Mouse (Mus musculus): Measurements from ENCODE around the gene S100a3. TPM values are rescaled to one million over a fixed set of nuclear protein-coding genes. Genes with fewer than 3 reads are reported as not detected.

The S100a3 gene
- polyA plus RNA-seq, 1 experiment from 2014 or later: 1.9 TPM

- Histone ChIP-seq H3K9ac (no peak overlapping the region), H3K4me2 (no peak overlapping the region), H3K4me3 (no peak overlapping the region), H3K9me3 (no peaks in the 10 kb centered on the region), H3K36me3 (no peaks in the 10 kb centered on the region), H3K27ac (replicated peaks) (no peak overlapping the region), H3K4me1 (replicated peaks) (no peaks in the 10 kb centered on the region), H3K27me3 (no peaks in the 10 kb centered on the region; the same call in 1 of the 2 replicates)
- ATAC-seq (ENCODE audit: low read depth): no peak
- WGBS: 79% methylated on average over 7 of the region's 7 CpGs
Measured at GRCm38 (mm10) chr3:90527291-90527873, 33.0 kb upstream of the S100a3 start.

GRCm38 (mm10) chr3:90531713-90532112 is 28.7 kb upstream of the S100a3 start:
- Histone ChIP-seq H3K27ac (replicated peaks) (no peak overlapping the region), H3K4me3 (no peak overlapping the region), H3K4me2 (no peak overlapping the region), H3K9ac (no peak overlapping the region), H3K27me3 (no peaks in the 10 kb centered on the region; the same call in 1 of the 2 replicates), H3K4me1 (replicated peaks) (no peaks in the 10 kb centered on the region), H3K36me3 (no peaks in the 10 kb centered on the region), H3K9me3 (no peaks in the 10 kb centered on the region)
- 78% methylated on average over 5 of the region's 5 CpGs for WGBS
- no peak for ATAC-seq (ENCODE audit: low read depth)

- H3K9ac ChIP-seq: no peak overlapping the region
- H3K9me3 ChIP-seq: no peaks in the 10 kb centered on the region
- no peaks in the 10 kb centered on the region for H3K36me3 ChIP-seq
- no peaks in the 10 kb centered on the region for H3K27me3 ChIP-seq
- H3K27ac ChIP-seq (replicated peaks): no peak overlapping the region
- no peak for ATAC-seq (ENCODE audit: low read depth)
- no peaks in the 10 kb centered on the region for H3K4me1 ChIP-seq (replicated peaks)
- no peak overlapping the region for H3K4me2 ChIP-seq
- 76% methylated on average over 1 of the region's 1 CpGs for WGBS
- H3K4me3 ChIP-seq: no peak overlapping the region
Measured at GRCm38 (mm10) chr3:90535446-90535845, 24.9 kb upstream of the S100a3 start.

- no peaks in the 10 kb centered on the region; the same call in 1 of the 2 replicates for H3K4me1 ChIP-seq (replicated peaks)
- no peaks in the 10 kb centered on the region for H3K36me3 ChIP-seq
- no peaks in the 10 kb centered on the region for H3K27me3 ChIP-seq
- no peak for ATAC-seq (ENCODE audit: low read depth)
- 48% methylated on average over 10 of the region's 10 CpGs for WGBS
- H3K27ac ChIP-seq (replicated peaks): no peak within 1 kb of the TSS
- H3K4me2 ChIP-seq: no peak within 1 kb of the TSS
- no peaks in the 10 kb centered on the region for H3K9me3 ChIP-seq
- H3K4me3 ChIP-seq: no peak within 1 kb of the TSS
- H3K9ac ChIP-seq: no peak within 1 kb of the TSS
Measured at GRCm38 (mm10) chr3:90537141-90537904, 23.1 kb upstream of the S100a3 start, which contains the start of gene S100a16. S100a16 (plus strand) TSS chr3:90537254.

DNA sequence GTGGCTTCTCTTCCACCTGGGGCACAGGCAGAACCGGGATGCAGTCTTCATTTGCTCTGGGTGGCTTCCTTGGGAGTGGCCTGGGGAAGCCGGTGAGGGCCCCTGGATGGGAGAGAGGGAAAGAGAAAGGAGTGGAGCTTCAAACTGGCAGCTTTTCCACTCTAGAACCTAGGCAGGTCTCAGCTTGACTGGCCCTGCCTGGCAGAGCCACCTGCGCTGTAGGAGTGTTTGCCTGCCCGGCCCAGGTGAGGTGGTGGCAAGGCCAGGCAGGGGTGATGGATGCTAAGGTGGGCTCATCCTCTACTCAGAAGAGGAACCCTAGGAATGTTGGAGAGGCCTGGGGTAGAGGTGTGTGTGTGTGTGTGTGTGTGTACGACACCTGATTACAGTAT is 22.5 kb upstream of the S100a3 start:
- Histone ChIP-seq H3K4me2 (no peak overlapping the region), H3K27me3 (no peaks in the 10 kb centered on the region), H3K27ac (replicated peaks) (no peak overlapping the region), H3K36me3 (no peaks in the 10 kb centered on the region), H3K4me3 (no peak overlapping the region), H3K9ac (no peak overlapping the region), H3K4me1 (replicated peaks) (no peaks in the 10 kb centered on the region; the same call in 1 of the 2 replicates), H3K9me3 (no peaks in the 10 kb centered on the region)
- WGBS: 83% methylated on average over 5 of the region's 5 CpGs
- ATAC-seq (ENCODE audit: low read depth): no peak

- H3K9me3 ChIP-seq: no peaks in the 10 kb centered on the region
- no peak overlapping the region for H3K4me3 ChIP-seq
- no peak overlapping the region; the same call in 1 of the 2 replicates for H3K27ac ChIP-seq (replicated peaks)
- H3K4me1 ChIP-seq (replicated peaks): no peaks in the 10 kb centered on the region; the same call in 1 of the 2 replicates
- no peaks in the 10 kb centered on the region for H3K36me3 ChIP-seq
- H3K9ac ChIP-seq: no peak overlapping the region
- ATAC-seq (ENCODE audit: low read depth): peak; percentile 71; the same call in 1 of the 2 replicates
- 34% methylated on average over 4 of the region's 4 CpGs for WGBS
- H3K27me3 ChIP-seq: no peaks in the 10 kb centered on the region
- H3K4me2 ChIP-seq: peak overlapping the region; percentile 18; the same call in 1 of the 2 replicates
Measured at GRCm38 (mm10) chr3:90540904-90541303, 19.5 kb upstream of the S100a3 start.

DNA sequence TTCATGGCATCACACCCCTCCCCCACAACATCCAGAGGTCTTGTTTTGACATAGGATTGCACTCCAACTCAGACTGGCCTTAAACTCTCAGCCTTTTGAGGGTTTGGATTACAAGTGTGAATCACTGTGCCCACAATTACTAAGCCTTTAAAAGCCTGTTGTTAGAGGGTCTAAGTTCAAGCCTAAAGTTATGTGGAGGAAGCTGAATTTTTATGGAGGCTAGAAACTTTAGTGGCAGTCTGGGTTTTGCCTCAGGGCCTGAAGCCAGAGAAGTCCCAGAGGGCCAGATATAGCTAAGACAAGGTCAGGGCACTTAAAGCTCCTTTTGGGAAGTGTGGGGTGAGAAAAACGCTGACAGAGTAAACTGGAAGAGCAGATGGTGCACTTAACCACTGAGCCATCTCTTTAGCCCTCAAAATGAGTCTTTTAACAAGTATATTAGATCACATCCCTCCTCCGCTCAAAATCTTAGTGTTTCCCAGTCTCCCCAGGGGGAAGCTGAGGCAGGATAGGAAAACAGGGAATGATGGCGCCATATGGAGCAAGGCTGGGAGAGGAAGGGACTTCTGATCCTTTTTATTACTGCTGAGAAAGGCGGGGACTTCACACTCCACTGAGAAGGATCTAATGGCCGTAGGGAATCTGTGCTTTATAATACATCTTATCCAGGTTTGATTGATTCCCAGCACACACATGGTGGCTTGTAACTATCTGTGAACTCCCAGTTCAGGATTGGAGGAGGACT is 10.5 kb upstream of the S100a3 start:
- H3K4me2 ChIP-seq: no peak overlapping the region
- no peak overlapping the region for H3K9ac ChIP-seq
- H3K4me3 ChIP-seq: no peak overlapping the region
- no peaks in the 10 kb centered on the region for H3K27me3 ChIP-seq
- WGBS: 57% methylated on average over 5 of the region's 5 CpGs
- H3K4me1 ChIP-seq (replicated peaks): peaks cover 7% of the 10 kb centered on the region; the same call in 1 of the 2 replicates
- H3K36me3 ChIP-seq: no peaks in the 10 kb centered on the region
- no peaks in the 10 kb centered on the region for H3K9me3 ChIP-seq
- no peak for ATAC-seq (ENCODE audit: low read depth)
- H3K27ac ChIP-seq (replicated peaks): no peak overlapping the region

DNA sequence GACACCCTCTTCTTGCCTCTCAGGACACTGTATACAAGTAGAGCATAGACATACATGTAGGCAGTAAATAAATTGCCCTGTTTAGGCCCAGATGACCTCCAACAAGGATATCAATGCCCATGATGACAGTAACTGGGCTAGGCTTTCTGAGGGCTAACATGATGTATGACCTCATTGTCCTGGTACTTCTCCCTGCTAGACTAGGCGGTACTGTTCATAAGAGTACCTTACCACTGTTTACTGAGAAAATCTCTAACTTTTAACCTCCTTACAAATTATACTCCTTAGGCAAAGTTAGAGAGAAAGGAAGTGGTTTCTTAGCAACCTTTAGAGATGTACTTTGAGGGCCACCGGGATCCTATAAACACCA is 10.0 kb upstream of the S100a3 start:
- H3K4me3 ChIP-seq: no peak overlapping the region
- no peaks in the 10 kb centered on the region for H3K36me3 ChIP-seq
- no peak overlapping the region for H3K27ac ChIP-seq (replicated peaks)
- H3K27me3 ChIP-seq: no peaks in the 10 kb centered on the region
- WGBS: 86% methylated on average over 2 of the region's 2 CpGs
- peaks cover 7% of the 10 kb centered on the region; the same call in 1 of the 2 replicates for H3K4me1 ChIP-seq (replicated peaks)
- no peak overlapping the region for H3K9ac ChIP-seq
- no peak overlapping the region for H3K4me2 ChIP-seq
- no peak for ATAC-seq (ENCODE audit: low read depth)
- no peaks in the 10 kb centered on the region for H3K9me3 ChIP-seq

GRCm38 (mm10) chr3:90552231-90552630 is 8.1 kb upstream of the S100a3 start:
- Histone ChIP-seq H3K27ac (replicated peaks) (no peak overlapping the region), H3K27me3 (no peaks in the 10 kb centered on the region), H3K9ac (no peak overlapping the region), H3K4me2 (no peak overlapping the region), H3K36me3 (no peaks in the 10 kb centered on the region), H3K4me1 (replicated peaks) (peaks cover 7% of the 10 kb centered on the region; the same call in 1 of the 2 replicates), H3K4me3 (no peak overlapping the region), H3K9me3 (no peaks in the 10 kb centered on the region)
- 82% methylated on average over 2 of the region's 2 CpGs for WGBS
- no peak for ATAC-seq (ENCODE audit: low read depth)

DNA sequence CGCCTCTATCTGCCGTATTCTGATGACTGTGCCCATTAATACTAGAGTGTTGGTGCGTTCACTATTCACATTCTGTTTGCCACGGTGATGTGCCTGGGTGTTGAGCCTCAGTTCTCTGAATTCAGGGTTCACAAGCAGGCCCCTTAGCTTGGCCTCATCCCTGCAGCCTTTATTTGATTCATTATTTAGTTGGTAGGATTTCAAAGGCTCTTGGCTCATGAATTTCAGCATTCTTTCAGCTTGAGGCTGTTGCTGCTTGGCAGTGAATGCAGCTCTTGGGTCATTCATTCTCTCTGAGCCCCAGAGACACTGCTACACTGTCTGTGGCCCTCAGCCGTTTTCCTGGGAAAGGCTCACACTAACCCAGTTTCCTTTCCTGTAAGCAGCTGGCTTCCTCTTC is 4.4 kb upstream of the S100a3 start:
- ATAC-seq (ENCODE audit: low read depth): peak; percentile 86
- 40% methylated on average over 5 of the region's 5 CpGs for WGBS

GRCm38 (mm10) chr3:90574691-90575090 is 14.3 kb downstream of the S100a3 start:
- no peak overlapping the region for H3K4me3 ChIP-seq
- ATAC-seq (ENCODE audit: low read depth): no peak
- no peaks in the 10 kb centered on the region for H3K9me3 ChIP-seq
- H3K4me2 ChIP-seq: no peak overlapping the region
- no peaks in the 10 kb centered on the region for H3K27me3 ChIP-seq
- no peaks in the 10 kb centered on the region for H3K4me1 ChIP-seq (replicated peaks)
- no peak overlapping the region for H3K9ac ChIP-seq
- no peaks in the 10 kb centered on the region for H3K36me3 ChIP-seq
- WGBS: 89% methylated on average over 5 of the region's 5 CpGs
- H3K27ac ChIP-seq (replicated peaks): no peak overlapping the region

More for the DNA sequence above, 4.4 kb upstream of the S100a3 start:
- Histone ChIP-seq H3K27ac (replicated peaks) (no peak overlapping the region; the same call in 1 of the 2 replicates), H3K9ac (no peak overlapping the region), H3K9me3 (no peaks in the 10 kb centered on the region), H3K4me1 (replicated peaks) (no peaks in the 10 kb centered on the region), H3K36me3 (no peaks in the 10 kb centered on the region), H3K27me3 (no peaks in the 10 kb centered on the region), H3K4me2 (no peak overlapping the region), H3K4me3 (no peak overlapping the region)

GRCm38 (mm10) chr3:90575320-90575719 is 14.9 kb downstream of the S100a3 start:
- H3K4me3 ChIP-seq: no peak overlapping the region
- H3K27me3 ChIP-seq: no peaks in the 10 kb centered on the region
- H3K27ac ChIP-seq (replicated peaks): no peak overlapping the region
- no peak overlapping the region for H3K9ac ChIP-seq
- H3K4me2 ChIP-seq: no peak overlapping the region
- H3K4me1 ChIP-seq (replicated peaks): no peaks in the 10 kb centered on the region
- H3K9me3 ChIP-seq: no peaks in the 10 kb centered on the region
- no peaks in the 10 kb centered on the region for H3K36me3 ChIP-seq
- ATAC-seq (ENCODE audit: low read depth): no peak
- WGBS: 89% methylated on average over 3 of the region's 3 CpGs
